Mouse (Mus musculus): ENCODE measurements at regions not wholly inside any gene's neighbourhood (a gene's known extent, or its start where the extent isn't known, plus 50 kb on each side); places are given as distances from the start of the nearest gene placed in this dataset.

DNA sequence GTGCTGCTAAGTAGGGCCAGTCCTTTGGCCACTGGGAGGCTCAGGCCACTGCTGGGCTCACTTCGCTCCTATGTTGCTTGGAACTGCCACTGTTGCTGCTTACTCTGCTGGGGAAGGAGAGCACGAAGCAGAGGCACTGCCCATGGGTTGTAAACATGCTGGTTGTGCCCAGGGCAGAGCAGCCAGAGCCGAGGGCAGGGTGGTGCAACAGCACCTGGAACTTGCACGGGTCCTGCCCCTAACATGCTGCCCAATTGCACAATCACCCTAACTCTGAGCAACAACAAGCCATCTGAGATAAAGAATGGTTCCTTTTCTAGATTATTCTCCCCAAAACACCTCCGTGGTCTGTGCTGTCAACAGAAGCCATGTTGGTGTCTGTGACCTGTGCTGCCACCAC, 219.5 kb upstream of the Dio3 start:
- no peak for TF ChIP-seq GATA2 (IDR thresholded peaks at IDR 0.05; ENCODE audit: borderline replicate concordance, low read depth, low read length)
- no peak for TF ChIP-seq CTCF (IDR thresholded peaks at IDR 0.05; ENCODE audit: low read depth, low read length)
- no peak for TF ChIP-seq GATA1 (IDR thresholded peaks at IDR 0.05; ENCODE audit: borderline replicate concordance, low read length)
- TF ChIP-seq TAL1 (conservative IDR thresholded peaks at IDR 0.05; ENCODE audit: low read depth, low read length): no peak
- TF ChIP-seq POLR2AphosphoS5 (IDR thresholded peaks at IDR 0.05; ENCODE audit: insufficient replicate concordance, low read depth, low read length): no peak; the same call in 1 of the 2 replicates
